Mouse (Mus musculus): ENCODE data around the gene Padi1.

DNA sequence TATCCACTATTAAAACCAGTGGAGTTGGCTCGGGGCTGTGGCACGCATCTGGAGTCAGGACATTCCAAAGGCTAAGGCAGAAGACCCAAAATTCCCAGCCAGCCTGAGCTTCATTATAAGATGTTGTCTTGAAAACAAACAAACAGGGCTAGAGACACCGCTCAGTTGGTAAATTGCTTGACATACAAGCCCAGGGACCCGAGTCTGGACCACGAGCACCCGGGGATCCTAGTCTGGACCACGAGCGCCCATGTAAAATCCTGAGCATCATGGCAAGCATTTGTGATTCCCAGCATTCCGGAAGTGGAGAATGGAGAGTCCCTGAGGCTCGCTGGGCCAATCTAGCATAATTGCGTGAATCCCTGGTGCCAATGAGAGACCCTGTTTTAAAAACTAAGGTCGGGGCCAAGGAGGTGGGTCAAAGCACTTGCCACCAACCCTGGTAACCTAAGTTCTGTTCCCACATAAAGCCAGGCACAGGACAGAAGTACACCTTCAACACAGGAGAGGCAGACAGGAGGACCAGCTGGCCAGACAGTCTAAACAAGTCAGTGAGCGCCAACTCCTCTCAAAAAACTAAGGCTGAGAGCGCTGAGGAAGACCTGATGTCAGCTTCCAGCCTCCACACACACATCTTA, 46.1 kb upstream of the Padi1 start:
- TF ChIP-seq CTCF (IDR thresholded peaks at IDR 0.05; ENCODE audit: control insufficient read depth, insufficient read depth, insufficient read length) = no peak
- TF ChIP-seq MAX (IDR thresholded peaks at IDR 0.05) = no peak

All from C2C12 (cell line).